Mouse (Mus musculus): ENCODE measurements around the gene Iqcf6.

GRCm38 (mm10) chr9:106580016-106580415, 46.4 kb upstream of the Iqcf6 start:
- TF ChIP-seq POLR2A (IDR thresholded peaks at IDR 0.05; ENCODE audit: low read depth, low read length): no peak
- no peak for TF ChIP-seq HCFC1 (IDR thresholded peaks at IDR 0.05; ENCODE audit: low read depth, low read length)

Measured in CH12.LX (cell line).